Mouse (Mus musculus) layer of hippocampus, adult 6 months (tissue): Measurements from ENCODE around the gene Fgfbp1. TPM values are rescaled to one million over a fixed set of nuclear protein-coding genes. Genes with fewer than 3 reads are reported as not detected.

ENCODE experiments used
- long read RNA-seq, 2 experiments: library from polyadenylated mRNA; unstranded; transcript quantifications; one replicate each; pipeline ENCODE4 v2.0.0; 2019 to 2020
- polyA plus RNA-seq: library from polyadenylated mRNA; unstranded; fragments of <200 nt; fragmentation: Nextera tagmentation; gene quantifications from 2 replicates; pipeline ENCODE4 v1.2.3, GENCODE M21; 2021

Fgfbp1 gene
- 1.1 and 2.1 TPM in 2 replicates for polyA plus RNA-seq
- long read RNA-seq, experiment 1, partial matches to known transcripts: 0 of 2 reads
- long read RNA-seq, experiment 1, other reads (novel, unspliced or antisense): 0 of 2 reads
- long read RNA-seq, experiment 2, partial matches to known transcripts: 0 of 1 reads
- long read RNA-seq, experiment 2, other reads (novel, unspliced or antisense): 0 of 1 reads

GRCm38 (mm10) chr5:43981620-43982019, at the start of gene Fgfbp1:
TSS of gene Fgfbp1 (minus strand) at chr5:43981779.

Other genes starting within 250 kb of the Fgfbp1 start
- not detected in 2 replicates for gene Bst1, start 162.9 kb downstream of the Fgfbp1 start, polyA plus RNA-seq
- 61.1 and 64.1 TPM in 2 replicates for gene Fbxl5, start 160.1 kb downstream of the Fgfbp1 start, polyA plus RNA-seq
- 12.3 and 14.6 TPM in 2 replicates for gene Cd38, start 113.2 kb downstream of the Fgfbp1 start, polyA plus RNA-seq
- 0.69 and 0.94 TPM in 2 replicates for gene Gm7879, start 68.6 kb downstream of the Fgfbp1 start, polyA plus RNA-seq
- 5.1 and 7.1 TPM in 2 replicates for gene Prom1, start 120.3 kb upstream of the Fgfbp1 start, polyA plus RNA-seq
- 3.6 and 4.4 TPM in 2 replicates for gene Tapt1, start 244.8 kb upstream of the Fgfbp1 start, polyA plus RNA-seq